Mouse (Mus musculus) CH12.LX (cell line): Measurements from ENCODE around the gene Tmem234. TPM values are rescaled to one million over a fixed set of nuclear protein-coding genes. Genes with fewer than 3 reads are reported as not detected.
A peak's percentile ranks its signal among the peaks of the same experiment; 100 is the strongest.

Source experiments
- DNase-seq: peaks from one replicate; pipeline ENCODE4 v3.0.0-alpha.2; 2013; ENCODE audit errors: extremely low read depth
- H3K27ac ChIP-seq: 2 replicates; pipeline ENCODE4 v1.5.1; 2012; ENCODE audit warnings: low read depth, mild to moderate bottlenecking, control low read depth, moderate library complexity; ENCODE audit not compliant: insufficient read depth
- H3K27me3 ChIP-seq: replicated peaks from 2 replicates; pipeline ENCODE3; 2012; ENCODE audit warnings: inconsistent platforms
- H3K36me3 ChIP-seq, 2 experiments: replicated peaks in 1 of 2; 2 replicates each; pipeline versions ENCODE3 to v1.6.1; 2012; ENCODE audit warnings: inconsistent platforms in 1 of 2, low read length in 1 of 2, mild to moderate bottlenecking in 1 of 2, mixed read lengths in 1 of 2, moderate library complexity in 1 of 2; ENCODE audit not compliant: control insufficient read depth in 1 of 2, insufficient read depth in 1 of 2
- H3K4me1 ChIP-seq, 2 experiments: 2 replicates each; pipeline ENCODE4 v1.6.1; 2012; ENCODE audit warnings: inconsistent platforms in 1 of 2, moderate library complexity in 1 of 2; ENCODE audit not compliant: insufficient read depth in 2 of 2, control insufficient read depth in 1 of 2
- H3K4me2 ChIP-seq: 2 replicates; pipeline ENCODE4 v1.6.1; 2012; ENCODE audit warnings: low read depth, mild to moderate bottlenecking, control low read depth; ENCODE audit not compliant: poor library complexity, insufficient read depth, severe bottlenecking
- H3K4me3 ChIP-seq, 3 experiments: fragments of 150-350 bp in 1 of 3; sonication (generic) in 1 of 3; replicated peaks in 1 of 3; 2 replicates each; pipeline versions ENCODE3 to v1.5.1; 2011 to 2012; ENCODE audit warnings: low read depth in 2 of 3, low read length in 2 of 3, mild to moderate bottlenecking in 2 of 3, moderate library complexity in 2 of 3, control low read depth in 1 of 3, improper control_type of control experiment in 1 of 3, inconsistent platforms in 1 of 3, mixed read lengths in 1 of 3; ENCODE audit not compliant: poor library complexity in 1 of 3
- H3K79me2 ChIP-seq: replicated peaks from 2 replicates; pipeline ENCODE4 v1.6.1; 2012; ENCODE audit warnings: mild to moderate bottlenecking, moderate library complexity; ENCODE audit not compliant: control insufficient read depth, poor library complexity, insufficient read depth, severe bottlenecking; ENCODE audit errors: extremely low read depth
- H3K9ac ChIP-seq: 2 replicates; pipeline ENCODE4 v1.6.1; 2012; ENCODE audit warnings: low read depth, mild to moderate bottlenecking, control low read depth, moderate library complexity; ENCODE audit not compliant: insufficient read depth
- H3K9me3 ChIP-seq: replicated peaks from 2 replicates; pipeline ENCODE3; 2012; ENCODE audit warnings: low read length, inconsistent platforms, mixed read lengths
- CHD1 ChIP-seq: IDR thresholded peaks from 2 replicates; pipeline ENCODE4 v1.6.1; 2012; ENCODE audit warnings: low read depth, low read length, improper control_type of control experiment, inconsistent platforms
- E2F4 ChIP-seq: IDR thresholded peaks from 2 replicates; pipeline ENCODE4 v1.6.1; 2011; ENCODE audit warnings: low read depth, low read length, improper control_type of control experiment; ENCODE audit not compliant: insufficient replicate concordance
- ETS1 ChIP-seq: conservative IDR thresholded peaks from 2 replicates; pipeline ENCODE4 v1.6.1; 2012; ENCODE audit warnings: low read depth, mild to moderate bottlenecking, inconsistent platforms, low read length, improper control_type of control experiment, moderate library complexity
- HCFC1 ChIP-seq: IDR thresholded peaks from 2 replicates; pipeline ENCODE4 v1.6.1; 2012; ENCODE audit warnings: low read depth, mild to moderate bottlenecking, inconsistent platforms, low read length, improper control_type of control experiment
- JUND ChIP-seq: conservative IDR thresholded peaks from 2 replicates; pipeline ENCODE4 v1.6.1; 2011; ENCODE audit warnings: low read depth, low read length, improper control_type of control experiment
- MAX ChIP-seq: IDR thresholded peaks from 2 replicates; pipeline ENCODE4 v1.6.1; 2011; ENCODE audit warnings: low read length, improper control_type of control experiment
- MAZ ChIP-seq: IDR thresholded peaks from 2 replicates; pipeline ENCODE4 v1.6.1; 2012; ENCODE audit warnings: low read depth, mild to moderate bottlenecking, inconsistent platforms, low read length, improper control_type of control experiment, moderate library complexity
- MEF2A ChIP-seq: IDR thresholded peaks from 2 replicates; pipeline ENCODE4 v1.6.1; 2014; ENCODE audit warnings: low read depth, mild to moderate bottlenecking, inconsistent platforms, low read length, improper control_type of control experiment, borderline replicate concordance
- MXI1 ChIP-seq: IDR thresholded peaks from 2 replicates; pipeline ENCODE4 v1.6.1; 2011; ENCODE audit warnings: mild to moderate bottlenecking, low read depth, low read length, improper control_type of control experiment
- MYC ChIP-seq: IDR thresholded peaks from 2 replicates; pipeline ENCODE4 v1.6.1; 2011; ENCODE audit warnings: low read depth, mild to moderate bottlenecking, improper control_type of control experiment, low read length
- NRF1 ChIP-seq: IDR thresholded peaks from 2 replicates; pipeline ENCODE4 v1.6.1; 2014; ENCODE audit warnings: low read depth, mild to moderate bottlenecking, inconsistent platforms, low read length, improper control_type of control experiment, moderate library complexity
- PAX5 ChIP-seq: IDR thresholded peaks from 2 replicates; pipeline ENCODE4 v1.6.1; 2012; ENCODE audit warnings: low read length, inconsistent platforms, mixed read lengths
- RCOR1 ChIP-seq: conservative IDR thresholded peaks from 2 replicates; pipeline ENCODE4 v1.6.1; 2012; ENCODE audit warnings: low read depth, mild to moderate bottlenecking, inconsistent platforms, low read length, improper control_type of control experiment
- TBP ChIP-seq: conservative IDR thresholded peaks from 2 replicates; pipeline ENCODE4 v1.6.1; 2011; ENCODE audit warnings: low read depth, low read length, improper control_type of control experiment
- TCF12 ChIP-seq: IDR thresholded peaks from 2 replicates; pipeline ENCODE4 v1.6.1; 2014; ENCODE audit warnings: low read depth, mild to moderate bottlenecking, inconsistent platforms, low read length, improper control_type of control experiment
- UBTF ChIP-seq: IDR thresholded peaks from 2 replicates; pipeline ENCODE4 v1.6.1; 2012; ENCODE audit warnings: low read depth, mild to moderate bottlenecking, inconsistent platforms, low read length, improper control_type of control experiment, moderate library complexity
- USF1 ChIP-seq: IDR thresholded peaks from 2 replicates; pipeline ENCODE4 v1.6.1; 2014; ENCODE audit warnings: low read depth, mild to moderate bottlenecking, inconsistent platforms, low read length, improper control_type of control experiment
- ZMIZ1 ChIP-seq: IDR thresholded peaks from 2 replicates; pipeline ENCODE4 v1.6.1; 2012; ENCODE audit warnings: low read depth, mild to moderate bottlenecking, inconsistent platforms, low read length, improper control_type of control experiment
- ZNF384 ChIP-seq: IDR thresholded peaks from 2 replicates; pipeline ENCODE4 v1.6.1; 2012; ENCODE audit warnings: low read depth, low read length, improper control_type of control experiment, inconsistent platforms
- dilution Hi-C: fragments of 300-500 bp; cut with MboI; formaldehyde crosslinking; loops from 2 replicates; pipeline ENCODE4 v1.14.3; 2020; ENCODE audit warnings: low sequenced_read_pairs; ENCODE audit not compliant: extremely low pct_unique_long_range_greater_than_20kb, extremely low pct_ligation_motif_present
- in situ Hi-C: fragments of 300-500 bp; cut with MboI; formaldehyde crosslinking; loops from 3 replicates; pipeline ENCODE4 v1.14.3; 2019; ENCODE audit warnings: low sequenced_read_pairs, low pct_ligation_motif_present, low pct_unique_long_range_greater_than_20kb, mixed read lengths
- polyA plus RNA-seq: library from polyadenylated mRNA; unstranded; fragments of >175 nt; gene quantifications from 2 replicates; pipeline ENCODE4 v1.2.1, GENCODE M21; 2012; ENCODE audit warnings: low read depth; ENCODE audit not compliant: insufficient read length
- total RNA-seq, 2 experiments: library from RNA; depleted of rRNA; stranded (reverse); fragments of 300-350 nt in 1 of 2; fragments of >200 nt in 1 of 2; gene quantifications; 2 replicates each; pipeline ENCODE4 v1.2.3; 2012 to 2014

The Tmem234 gene
- total and polyA plus RNA-seq, 3 experiments, result 97.6 to 113 (median 111) TPM

- Histone ChIP-seq H3K27ac (peak overlapping the region; percentile 92; the same call in 1 of the 2 replicates), H3K27me3 (no peaks in the 10 kb centered on the region), H3K79me2 (peaks cover 8% of the 10 kb centered on the region), H3K9me3 (no peaks in the 10 kb centered on the region), H3K9ac (peak overlapping the region; percentile 59), H3K36me3 (peaks cover 7 to 32% of the 10 kb centered on the region in 2 experiments), H3K4me3 (peak overlapping the region; percentile 51 to 69 (median 60)), H3K4me1 (peaks cover 10 to 39% of the 10 kb centered on the region in 2 experiments), H3K4me2 (peak overlapping the region; percentile 61; the same call in 1 of the 2 replicates)
- dilution Hi-C loops (no loop called here), in situ Hi-C loops (no loop called here)
- TF ChIP-seq RCOR1 (no peak), TCF12 (0 out of 2 replicates have a peak, but pooled peaks have one; percentile 14), MYC (no peak), UBTF (no peak), CHD1 (0 out of 2 replicates have a peak, but pooled peaks have one; percentile 30), TBP (0 out of 2 replicates have a peak, but pooled peaks have one; percentile 37), USF1 (no peak), NRF1 (no peak), MAZ (no peak), ZMIZ1 (0 out of 2 replicates have a peak, but pooled peaks have one; percentile 5)
- peak; percentile 44 for DNase-seq
These were observed 14.7 kb upstream of the Tmem234 start for GRCm38 (mm10) chr4:129585773-129586172.

- Histone ChIP-seq H3K79me2 (peaks cover 8% of the 10 kb centered on the region), H3K4me2 (peak overlapping the region; percentile 24), H3K9ac (no peak overlapping the region), H3K27me3 (no peaks in the 10 kb centered on the region), H3K9me3 (no peaks in the 10 kb centered on the region), H3K4me3 (peak overlapping the region in 1 of 3 experiments; percentile 28), H3K4me1 (peaks cover 7 to 37% of the 10 kb centered on the region in 2 experiments; a peak in 3 of 4 replicates), H3K27ac (no peak overlapping the region), H3K36me3 (peaks cover 18 to 44% of the 10 kb centered on the region in 2 experiments)
- dilution Hi-C loops (no loop called here), in situ Hi-C loops (no loop called here)
- DNase-seq, result no peak
- no peak for TF ChIP-seq MXI1
- no peak for TF ChIP-seq PAX5
- no peak for TF ChIP-seq ZMIZ1
- no peak for TF ChIP-seq HCFC1
- TF ChIP-seq MAX, result no peak
- TF ChIP-seq TCF12, result no peak
- TF ChIP-seq USF1, result no peak
- TF ChIP-seq ZNF384, result no peak
- no peak for TF ChIP-seq ETS1
- no peak for TF ChIP-seq E2F4
- no peak for TF ChIP-seq JUND
- no peak for TF ChIP-seq MEF2A
- TF ChIP-seq MAZ, result no peak
These were observed 13.5 kb upstream of the Tmem234 start for GRCm38 (mm10) chr4:129586943-129587342.
